Mouse (Mus musculus) forebrain, embryonic 10.5 days (tissue): ENCODE data around the gene Amt. TPM values are rescaled to one million over a fixed set of nuclear protein-coding genes. Genes with fewer than 3 reads are reported as not detected.

Experiments
- DNase-seq: peaks from one replicate; pipeline ENCODE4 v3.0.0-alpha.2; 2017; ENCODE audit warnings: low spot score; ENCODE audit errors: extremely low spot score
- H3K27ac ChIP-seq: fragments of 300-500 bp; sonication (generic); 2 replicates; pipeline ENCODE4 v1.5.1; 2016; ENCODE audit warnings: mild to moderate bottlenecking
- H3K27me3 ChIP-seq: fragments of 300-500 bp; sonication (generic); 2 replicates; pipeline ENCODE4 v1.6.1; 2016; ENCODE audit warnings: mild to moderate bottlenecking; ENCODE audit not compliant: poor library complexity, severe bottlenecking
- H3K36me3 ChIP-seq: fragments of 300-500 bp; sonication (generic); replicated peaks from 2 replicates; pipeline ENCODE4 v1.6.1; 2016; ENCODE audit warnings: mild to moderate bottlenecking, moderate library complexity
- H3K4me1 ChIP-seq: fragments of 300-500 bp; sonication (generic); 2 replicates; pipeline ENCODE4 v1.6.1; 2016
- H3K4me3 ChIP-seq: fragments of 300-500 bp; sonication (generic); 2 replicates; pipeline ENCODE4 v1.5.1; 2016; ENCODE audit warnings: mild to moderate bottlenecking, moderate library complexity
- H3K9me3 ChIP-seq: fragments of 300-500 bp; sonication (generic); 2 replicates; pipeline ENCODE4 v1.6.1; 2016; ENCODE audit warnings: mild to moderate bottlenecking, moderate library complexity
- WGBS: fragments of 180-500 bp; shearing (Covaris S2); methylation state at CpG from one replicate; pipeline ENCODE4 v1.1.7; 2016; 5-methylcytosine and 5-hydroxymethylcytosine counted together
- polyA plus RNA-seq: library from polyadenylated mRNA; unstranded; fragments of >200 nt; fragmentation: Nextera tagmentation; extraction: Ambion mirVana; gene quantifications from 2 replicates; pipeline ENCODE4 v1.2.1, GENCODE M21; 2016

Gene Amt
- polyA plus RNA-seq = 34.8 and 40.0 TPM in 2 replicates

GRCm38 (mm10) chr9:108296453-108297355 is at the start of gene Amt:
Gene Amt (plus strand): TSS chr9:108296853.
- Histone ChIP-seq H3K27me3 (no peaks in the 10 kb centered on the region), H3K9me3 (no peaks in the 10 kb centered on the region), H3K4me3 (peak within 1 kb of the TSS; percentile 56), H3K27ac (peak within 1 kb of the TSS; percentile 85), H3K4me1 (peaks cover 27% of the 10 kb centered on the region), H3K36me3 (peaks cover 44% of the 10 kb centered on the region)
- whole genome bisulfite sequencing = 19% methylated on average over 18 of the region's 18 CpGs
- peak; percentile 63 for DNase-seq

GRCm38 (mm10) chr9:108248957-108249356 is 47.7 kb upstream of the Amt start:
- H3K36me3 ChIP-seq = peaks cover 84% of the 10 kb centered on the region
- no peak for DNase-seq
- H3K4me1 ChIP-seq = no peaks in the 10 kb centered on the region
- no peak overlapping the region for H3K27ac ChIP-seq
- 59% methylated on average over 5 of the region's 5 CpGs for WGBS
- no peaks in the 10 kb centered on the region for H3K27me3 ChIP-seq
- no peaks in the 10 kb centered on the region for H3K9me3 ChIP-seq
- H3K4me3 ChIP-seq = no peak overlapping the region

- no peaks in the 10 kb centered on the region for H3K4me1 ChIP-seq
- DNase-seq = no peak
- no peak overlapping the region for H3K27ac ChIP-seq
- no peak overlapping the region for H3K4me3 ChIP-seq
- no peaks in the 10 kb centered on the region for H3K27me3 ChIP-seq
- peaks cover 61% of the 10 kb centered on the region for H3K36me3 ChIP-seq
- H3K9me3 ChIP-seq = no peaks in the 10 kb centered on the region
- 95% methylated on average over 6 of the region's 6 CpGs for WGBS
Measured at GRCm38 (mm10) chr9:108251877-108252276, 44.8 kb upstream of the Amt start.

- Histone ChIP-seq H3K27me3 (no peaks in the 10 kb centered on the region), H3K36me3 (peaks cover 61% of the 10 kb centered on the region), H3K4me3 (no peak overlapping the region), H3K9me3 (no peaks in the 10 kb centered on the region), H3K27ac (no peak overlapping the region), H3K4me1 (no peaks in the 10 kb centered on the region)
- WGBS = 95% methylated on average over 7 of the region's 7 CpGs
- no peak for DNase-seq
Measured at GRCm38 (mm10) chr9:108252766-108253165, 43.9 kb upstream of the Amt start.

GRCm38 (mm10) chr9:108260526-108260925 is 36.1 kb upstream of the Amt start:
- H3K4me3 ChIP-seq = no peak overlapping the region
- DNase-seq = no peak
- no peaks in the 10 kb centered on the region for H3K27me3 ChIP-seq
- H3K4me1 ChIP-seq = peaks cover 39% of the 10 kb centered on the region
- H3K36me3 ChIP-seq = peaks cover 29% of the 10 kb centered on the region
- H3K9me3 ChIP-seq = no peaks in the 10 kb centered on the region
- no peak overlapping the region for H3K27ac ChIP-seq
- 90% methylated on average over 4 of the region's 4 CpGs for WGBS

- no peaks in the 10 kb centered on the region for H3K9me3 ChIP-seq
- H3K4me1 ChIP-seq = peaks cover 39% of the 10 kb centered on the region
- DNase-seq = no peak
- 83% methylated on average over 7 of the region's 7 CpGs for WGBS
- peaks cover 23% of the 10 kb centered on the region for H3K36me3 ChIP-seq
- H3K4me3 ChIP-seq = peak overlapping the region; percentile 97
- no peak overlapping the region for H3K27ac ChIP-seq
- no peaks in the 10 kb centered on the region for H3K27me3 ChIP-seq
Measured at GRCm38 (mm10) chr9:108261865-108262264, 34.8 kb upstream of the Amt start.

GRCm38 (mm10) chr9:108262494-108263049 is 34.1 kb upstream of the Amt start:
- H3K27ac ChIP-seq = peak overlapping the region; percentile 96
- peak overlapping the region; percentile 97 for H3K4me3 ChIP-seq
- peaks cover 16% of the 10 kb centered on the region for H3K36me3 ChIP-seq
- 52% methylated on average over 11 of the region's 11 CpGs for whole genome bisulfite sequencing
- no peaks in the 10 kb centered on the region for H3K27me3 ChIP-seq
- H3K9me3 ChIP-seq = no peaks in the 10 kb centered on the region
- no peak for DNase-seq
- H3K4me1 ChIP-seq = peaks cover 39% of the 10 kb centered on the region

GRCm38 (mm10) chr9:108263131-108263681 is 33.4 kb upstream of the Amt start:
- WGBS = 0% methylated on average over 62 of the region's 62 CpGs
- DNase-seq = no peak
- H3K4me3 ChIP-seq = peak overlapping the region; percentile 97
- H3K27ac ChIP-seq = peak overlapping the region; percentile 96
- no peaks in the 10 kb centered on the region for H3K27me3 ChIP-seq
- H3K36me3 ChIP-seq = peaks cover 11% of the 10 kb centered on the region; the same call in 1 of the 2 replicates
- no peaks in the 10 kb centered on the region for H3K9me3 ChIP-seq
- H3K4me1 ChIP-seq = peaks cover 39% of the 10 kb centered on the region

- H3K27ac ChIP-seq = peak within 1 kb of the TSS; percentile 96
- H3K36me3 ChIP-seq = peaks cover 11% of the 10 kb centered on the region; the same call in 1 of the 2 replicates
- under 1% methylated on average over 69 of the region's 71 CpGs for WGBS
Measured at GRCm38 (mm10) chr9:108263690-108264190, 32.9 kb upstream of the Amt start, which contains the start of gene Dag1. Gene Dag1 (minus strand): TSS chr9:108263958.

GRCm38 (mm10) chr9:108264191-108264921 is 32.3 kb upstream of the Amt start:
- Histone ChIP-seq H3K9me3 (no peaks in the 10 kb centered on the region), H3K27ac (peak overlapping the region; percentile 96), H3K27me3 (no peaks in the 10 kb centered on the region), H3K4me1 (peaks cover 39% of the 10 kb centered on the region), H3K36me3 (peaks cover 11% of the 10 kb centered on the region; the same call in 1 of the 2 replicates), H3K4me3 (peak overlapping the region; percentile 97)
- 13% methylated on average over 10 of the region's 10 CpGs for WGBS
- no peak for DNase-seq

More at GRCm38 (mm10) chr9:108263690-108264190, 32.9 kb upstream of the Amt start, which contains the start of gene Dag1:
- Histone ChIP-seq H3K27me3 (no peaks in the 10 kb centered on the region), H3K4me1 (peaks cover 39% of the 10 kb centered on the region), H3K4me3 (peak within 1 kb of the TSS; percentile 97), H3K9me3 (no peaks in the 10 kb centered on the region)
- peak; percentile 99 for DNase-seq

GRCm38 (mm10) chr9:108266261-108266935 is 30.3 kb upstream of the Amt start:
- no peaks in the 10 kb centered on the region for H3K27me3 ChIP-seq
- H3K27ac ChIP-seq = no peak overlapping the region
- no peak overlapping the region for H3K4me3 ChIP-seq
- H3K36me3 ChIP-seq = no peaks in the 10 kb centered on the region
- WGBS = 67% methylated on average over 10 of the region's 10 CpGs
- H3K4me1 ChIP-seq = peaks cover 33% of the 10 kb centered on the region
- no peak for DNase-seq
- no peaks in the 10 kb centered on the region for H3K9me3 ChIP-seq

- no peaks in the 10 kb centered on the region for H3K27me3 ChIP-seq
- 85% methylated on average over 7 of the region's 7 CpGs for WGBS
- H3K9me3 ChIP-seq = no peaks in the 10 kb centered on the region
- H3K36me3 ChIP-seq = no peaks in the 10 kb centered on the region
- no peak overlapping the region for H3K27ac ChIP-seq
- DNase-seq = no peak
- peaks cover 32% of the 10 kb centered on the region for H3K4me1 ChIP-seq
- H3K4me3 ChIP-seq = no peak overlapping the region
Measured at GRCm38 (mm10) chr9:108267691-108268090, 29.0 kb upstream of the Amt start.
